Mouse (Mus musculus) urinary bladder, postnatal 10 days (tissue): ENCODE results near the gene Jph4.

Experiments used
- DNase-seq: peaks from one replicate; pipeline ENCODE4 v3.0.0; 2022; ENCODE audit warnings: low spot score

Jph4 gene

GRCm38 (mm10) chr14:55116425-55117200 lies at the start of gene Jph4:
Gene Jph4, minus strand, starts transcription at chr14:55116935.
- DNase-seq = no peak

- no peak for DNase-seq
These were observed 47.6 kb upstream of the Jph4 start for GRCm38 (mm10) chr14:55164172-55164806.

GRCm38 (mm10) chr14:55162168-55162567 lies 45.4 kb upstream of the Jph4 start:
- DNase-seq = no peak

DNA sequence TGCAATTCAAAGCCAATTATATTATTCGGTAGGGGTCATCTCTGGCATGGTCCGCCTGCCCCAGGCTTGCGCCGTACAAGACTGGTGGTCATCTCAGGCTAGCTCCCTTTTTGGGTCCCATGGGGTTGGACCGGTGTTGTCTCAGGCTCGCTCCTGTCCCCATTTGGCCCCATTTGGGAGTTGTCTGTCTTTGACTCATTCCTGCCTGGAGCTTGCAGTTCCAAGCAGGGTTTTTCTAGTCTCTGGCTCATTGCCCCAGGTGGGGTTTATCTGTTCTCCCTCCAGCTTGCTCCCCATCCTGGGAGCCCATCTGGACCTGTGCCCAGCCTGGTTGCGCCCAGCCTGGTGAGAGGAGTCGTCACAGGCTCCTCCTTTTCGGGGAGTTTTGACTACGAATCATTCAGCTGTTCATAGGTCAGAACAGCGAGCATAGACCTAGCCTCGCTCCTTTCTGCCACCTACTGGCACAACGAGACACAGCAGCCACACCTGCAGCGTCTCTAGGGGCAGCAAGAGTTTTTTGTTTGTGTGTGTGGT lies 44.4 kb upstream of the Jph4 start:
- DNase-seq = peak; percentile 46

DNA sequence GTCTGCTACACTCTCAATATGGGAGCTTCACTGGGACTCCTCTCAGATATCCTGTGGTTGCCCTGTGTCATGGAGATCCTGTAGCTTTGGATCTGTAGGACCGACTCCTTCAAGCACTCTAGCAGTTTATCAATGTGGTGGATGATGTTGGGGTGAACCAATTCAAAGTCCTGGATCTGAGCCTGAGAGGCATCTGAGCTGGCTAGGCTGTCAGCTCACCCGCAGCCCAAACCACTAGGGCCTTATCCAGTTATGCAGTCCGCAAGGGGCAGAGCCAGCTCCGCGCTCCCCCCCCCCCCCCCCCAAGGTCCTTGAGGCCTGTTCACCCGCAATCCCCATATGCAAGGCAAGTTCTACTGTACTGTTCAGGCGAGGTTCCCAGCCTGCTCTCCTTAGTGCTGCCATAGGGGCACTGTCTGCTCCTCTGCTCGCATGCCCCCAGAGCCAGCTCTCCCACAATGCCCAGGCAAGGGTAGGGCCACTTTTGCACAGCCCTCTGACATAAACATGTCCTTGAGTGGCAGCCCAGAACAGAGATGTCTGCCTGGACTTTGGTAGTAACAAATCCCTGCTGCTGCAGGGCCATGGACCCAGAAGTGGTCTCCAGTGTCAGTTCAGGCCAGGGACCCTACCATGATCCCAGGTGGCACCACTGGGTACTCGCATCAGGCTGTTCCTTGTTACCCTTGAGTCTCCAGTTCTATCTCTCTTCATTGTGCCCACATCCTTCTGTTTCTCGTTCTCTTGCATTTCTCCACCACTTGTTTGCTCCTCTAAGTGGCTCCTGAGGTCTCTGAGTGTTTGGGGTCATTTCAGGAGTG lies 43.7 kb upstream of the Jph4 start:
- no peak for DNase-seq

DNA sequence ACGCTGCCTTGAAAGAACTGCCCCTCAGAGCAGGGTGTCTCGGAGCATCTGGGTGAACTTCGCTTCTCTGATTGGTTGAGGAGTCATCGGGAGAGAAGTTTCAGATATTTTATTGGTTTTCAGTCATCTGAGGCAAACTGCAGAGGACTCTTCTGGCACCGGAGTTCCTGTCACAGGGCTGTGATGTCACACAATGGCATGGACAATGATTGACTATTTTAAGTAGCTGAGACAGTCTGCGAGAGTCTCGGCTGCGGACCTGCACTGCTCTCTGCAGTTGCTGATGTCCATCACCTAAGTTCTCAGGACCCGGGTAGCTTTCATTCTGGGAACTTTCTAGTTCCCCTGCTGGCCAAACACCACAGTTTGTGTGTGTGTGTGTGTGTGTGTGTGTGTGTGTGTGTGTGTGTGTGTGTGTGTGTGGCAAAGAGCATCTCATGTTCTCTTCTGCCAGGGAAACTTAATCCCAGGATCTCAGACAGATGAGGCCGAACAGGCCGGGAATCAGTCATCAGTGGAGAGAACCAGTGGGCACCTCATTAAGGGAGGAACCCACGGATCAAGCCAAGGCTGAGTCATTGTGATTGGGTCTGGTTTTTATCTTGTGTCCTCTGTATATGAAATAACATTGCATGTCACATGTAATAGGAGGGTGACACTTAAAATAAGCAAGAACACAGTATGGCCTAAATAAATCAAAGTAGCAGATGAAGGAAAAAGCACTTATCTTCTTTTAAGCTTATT lies 40.8 kb upstream of the Jph4 start:
- no peak for DNase-seq

DNA sequence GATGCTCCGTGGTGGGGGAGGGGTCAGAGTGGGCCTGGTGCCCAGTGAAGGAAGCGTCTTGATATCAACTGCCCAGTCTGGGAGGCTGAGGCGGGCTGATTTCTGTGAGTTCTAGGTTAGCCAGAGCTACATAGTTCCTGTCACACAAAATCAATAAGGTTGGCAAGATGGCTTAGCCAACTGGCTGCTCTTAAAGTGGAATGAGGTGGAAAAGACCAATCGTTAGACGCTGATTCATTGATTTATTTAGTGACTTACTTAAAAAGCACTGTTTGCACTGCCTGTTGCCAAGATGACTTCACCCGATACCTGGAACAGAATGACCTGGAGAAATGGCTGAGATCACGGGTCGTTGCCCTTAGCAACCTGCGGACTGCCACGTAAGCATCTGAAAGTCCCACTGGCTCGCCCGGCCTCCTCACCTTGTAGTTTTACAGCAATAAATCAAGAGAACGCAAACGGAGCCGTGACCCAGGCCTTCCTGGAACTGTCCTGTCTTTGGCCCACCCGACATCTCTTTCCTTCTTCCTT lies 36.3 kb upstream of the Jph4 start:
- no peak for DNase-seq

DNA sequence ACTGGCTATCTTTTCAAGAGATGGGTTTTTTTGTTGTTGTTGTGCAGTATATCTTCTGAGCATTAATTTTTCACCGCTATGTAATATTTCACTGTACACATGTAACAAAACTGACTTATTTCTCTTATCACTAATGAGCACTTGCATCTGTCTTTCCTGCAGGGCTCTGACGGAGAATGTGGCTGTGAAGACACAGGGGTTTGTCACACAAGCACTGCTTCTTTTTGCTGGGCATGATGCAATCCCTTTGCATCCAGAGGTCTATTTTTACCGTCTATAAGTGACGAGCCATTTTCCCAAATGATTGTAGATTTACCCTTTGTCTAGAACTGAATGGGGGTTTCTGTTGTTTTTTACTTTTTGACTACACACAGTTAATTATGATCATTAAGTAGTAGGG lies 35.4 kb upstream of the Jph4 start:
- DNase-seq = no peak

DNA sequence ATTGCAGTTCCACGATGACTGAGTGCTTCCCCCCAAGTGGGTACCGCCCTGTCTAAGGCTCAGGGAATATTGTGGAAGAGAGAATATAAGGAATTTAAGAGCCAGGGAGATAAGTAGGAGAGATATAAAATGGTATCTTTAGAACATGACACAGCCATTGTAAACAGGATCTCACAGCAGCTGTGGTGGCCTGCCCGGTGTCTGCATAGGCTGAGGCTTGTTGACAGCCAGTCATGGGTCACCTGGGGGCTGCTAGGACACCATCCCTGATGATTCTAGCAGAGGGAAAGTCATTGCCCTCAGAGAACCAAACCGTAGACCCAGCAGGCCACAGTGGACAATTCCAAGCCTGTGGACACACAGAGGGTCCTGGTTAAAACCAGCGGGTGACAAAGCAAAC lies 34.2 kb upstream of the Jph4 start:
- DNase-seq = no peak

- DNase-seq = no peak
These were observed 32.3 kb upstream of the Jph4 start for GRCm38 (mm10) chr14:55149041-55149440.

DNA sequence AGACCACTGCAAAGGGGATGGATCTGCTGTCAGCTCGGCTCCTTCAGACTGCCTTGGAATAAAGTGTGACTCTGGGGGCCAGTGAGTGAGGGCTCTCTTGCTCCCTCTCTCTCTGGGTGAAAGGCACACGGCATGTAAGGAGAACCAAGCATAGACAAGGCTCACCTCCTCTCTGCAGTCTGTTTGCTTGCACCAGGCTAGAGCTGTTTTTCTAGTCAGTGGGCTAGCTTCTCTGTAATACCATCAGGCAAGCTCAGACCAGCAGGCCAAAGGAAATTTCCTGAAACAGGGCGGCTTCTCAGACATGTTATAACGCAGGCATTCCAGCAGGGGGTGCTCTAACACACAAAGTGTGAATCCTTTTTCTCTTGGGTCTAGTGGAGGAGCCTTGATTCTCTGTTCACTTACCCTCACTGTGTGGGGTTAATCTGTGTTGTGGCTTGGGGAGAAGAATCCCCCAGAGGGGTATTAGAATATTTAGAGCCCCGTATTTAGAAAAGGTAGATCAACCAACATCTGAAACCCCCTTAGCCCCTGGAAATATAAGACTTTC lies 31.7 kb upstream of the Jph4 start:
- DNase-seq = no peak

DNA sequence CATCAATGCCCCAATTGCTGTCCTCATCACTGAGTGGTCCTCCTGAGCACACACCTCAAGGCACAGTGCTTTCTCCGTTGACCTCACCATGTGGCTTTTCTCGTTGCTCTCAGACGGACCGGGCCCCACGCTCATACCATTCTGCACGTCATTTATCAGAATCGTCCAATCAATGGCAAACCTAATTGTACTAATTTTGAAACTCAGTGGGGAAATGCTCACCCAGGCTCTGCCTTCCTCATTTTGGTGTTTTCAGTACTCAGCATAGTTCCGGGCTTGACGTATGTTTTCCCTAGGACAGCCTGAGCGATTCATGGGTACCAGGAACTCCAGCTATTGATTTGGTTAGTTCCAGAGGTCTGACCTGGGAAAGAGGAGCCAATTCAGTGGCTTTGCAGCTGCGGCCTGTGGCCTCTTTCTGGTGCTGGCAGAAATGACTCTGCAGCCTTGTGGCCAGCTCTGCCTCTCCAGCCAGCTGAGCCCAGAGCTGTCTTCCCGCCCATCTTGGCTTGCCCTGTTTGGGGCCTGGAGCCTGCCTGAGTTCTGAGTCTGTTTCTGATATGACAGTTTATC lies 30.2 kb upstream of the Jph4 start:
- no peak for DNase-seq

DNA sequence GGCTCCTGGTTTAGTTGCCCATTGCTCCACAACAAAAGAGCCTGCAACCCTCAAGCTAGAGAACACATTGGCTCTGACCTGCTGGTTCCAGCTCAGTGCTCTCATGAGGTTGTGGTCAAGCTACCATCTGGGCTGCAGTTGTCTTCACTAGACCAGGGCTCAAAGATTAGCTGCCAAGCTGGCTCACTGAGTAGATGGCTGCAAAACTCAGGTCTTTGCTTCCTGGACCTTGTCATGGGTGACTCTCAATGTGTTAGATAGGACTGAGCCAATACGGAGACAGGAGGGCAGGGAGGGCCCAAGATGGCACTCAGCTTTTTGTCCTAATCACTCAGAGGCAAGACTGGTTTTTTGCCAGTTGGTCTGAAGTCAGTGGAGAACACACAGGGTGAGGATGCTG lies 29.6 kb upstream of the Jph4 start:
- no peak for DNase-seq

DNA sequence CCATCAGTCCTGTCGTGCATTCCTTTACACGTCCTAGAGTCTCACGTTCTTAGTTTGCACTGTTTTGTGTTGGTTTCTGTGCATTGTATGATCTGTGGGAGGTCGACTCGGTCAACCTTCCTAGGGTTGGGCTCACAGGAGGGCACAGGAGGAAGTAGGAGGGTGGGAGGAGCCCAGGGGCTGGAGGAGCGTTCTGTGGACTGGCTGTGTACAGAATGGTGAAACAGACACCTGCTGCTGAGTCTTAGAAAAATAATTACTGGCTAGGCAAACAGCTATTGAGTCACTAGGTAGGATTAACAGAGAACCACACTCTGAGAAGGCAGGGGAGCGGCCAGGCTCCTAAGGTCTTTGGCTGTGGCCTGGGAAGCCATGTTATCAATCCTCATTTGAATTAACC lies 22.6 kb upstream of the Jph4 start:
- DNase-seq = no peak

GRCm38 (mm10) chr14:55135676-55136075 lies 18.9 kb upstream of the Jph4 start:
- DNase-seq = no peak

- no peak for DNase-seq
These were observed 9.8 kb upstream of the Jph4 start for GRCm38 (mm10) chr14:55126521-55126920.

- no peak for DNase-seq
These were observed 9.0 kb upstream of the Jph4 start for GRCm38 (mm10) chr14:55125711-55126110.

DNA sequence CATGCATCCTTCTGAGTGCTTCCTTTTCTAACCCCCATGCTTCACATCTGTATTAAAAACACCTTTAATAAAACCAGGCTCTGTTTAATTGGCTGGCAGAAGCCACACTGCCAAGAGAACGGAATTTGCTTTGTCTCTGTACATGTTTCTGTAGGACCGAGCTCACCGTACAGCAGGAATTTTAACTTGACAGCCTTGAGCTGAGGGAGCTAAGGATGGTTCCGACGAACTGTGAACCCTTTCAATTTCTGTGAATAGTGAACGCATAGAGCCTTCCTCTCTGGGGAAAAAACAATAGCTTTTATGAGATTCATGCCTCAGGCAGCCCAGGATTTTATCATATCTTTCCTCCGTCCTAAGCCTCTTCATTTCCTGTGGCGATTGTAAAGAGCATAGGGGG lies 5.6 kb upstream of the Jph4 start:
- DNase-seq = no peak

DNA sequence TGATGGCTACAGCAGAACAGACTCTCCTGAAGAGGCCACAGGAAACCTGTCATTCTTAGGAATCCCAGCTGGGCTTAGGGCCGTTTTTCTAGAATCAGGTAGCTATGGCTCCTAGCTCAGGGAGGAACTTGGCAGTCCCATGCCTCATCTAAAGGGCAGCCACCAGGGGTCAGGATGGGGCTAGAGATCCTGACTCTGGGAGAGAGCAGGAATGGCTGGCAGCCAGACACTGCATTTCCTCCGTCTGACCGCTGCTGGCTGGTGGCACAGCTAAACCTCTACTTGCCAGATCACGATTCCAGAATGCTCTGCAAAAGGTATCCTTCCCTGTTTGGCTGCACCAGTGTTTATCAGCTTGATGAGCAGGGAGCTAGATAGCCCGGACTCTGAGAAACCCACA lies 5.2 kb upstream of the Jph4 start:
- DNase-seq = no peak

- DNase-seq = no peak
These were observed 2.8 kb upstream of the Jph4 start for GRCm38 (mm10) chr14:55119421-55120134.
